Mouse (Mus musculus): ENCODE data around the gene Nhej1. TPM values are rescaled to one million over a fixed set of nuclear protein-coding genes. Genes with fewer than 3 reads are reported as not detected.

Nhej1 gene
- polyA plus RNA-seq, 1 experiment from 2014 or later, result 10.2 TPM

- H3K27ac ChIP-seq (ENCODE audit: low read length), result no peak overlapping the region
- ATAC-seq, result peak; percentile 66
- peaks cover 3% of the 10 kb centered on the region; the same call in 1 of the 2 replicates for H3K4me1 ChIP-seq (ENCODE audit: control insufficient read depth, insufficient read depth, low read length)
- WGBS, result 33% methylated on average over 6 of the region's 6 CpGs
- H3K9ac ChIP-seq (ENCODE audit: low read depth, low read length), result no peak overlapping the region
- H3K4me3 ChIP-seq (ENCODE audit: low read length), result no peak overlapping the region
- H3K4me2 ChIP-seq (ENCODE audit: low read depth, low read length), result no peak overlapping the region
- H3K9me3 ChIP-seq (ENCODE audit: control insufficient read depth, low read length), result no peaks in the 10 kb centered on the region
- no peaks in the 10 kb centered on the region for H3K36me3 ChIP-seq (ENCODE audit: control insufficient read depth, insufficient read depth, low read length)
- peaks cover 2% of the 10 kb centered on the region; the same call in 1 of the 2 replicates for H3K27me3 ChIP-seq (replicated peaks; ENCODE audit: control insufficient read depth, insufficient read depth, low read length)
Measured at GRCm38 (mm10) chr1:74926721-74927120, 198.3 kb downstream of the Nhej1 start.

- Histone ChIP-seq H3K27me3 (replicated peaks; ENCODE audit: control insufficient read depth, insufficient read depth, low read length) (no peaks in the 10 kb centered on the region), H3K4me2 (ENCODE audit: low read depth, low read length) (no peak overlapping the region), H3K4me1 (ENCODE audit: control insufficient read depth, insufficient read depth, low read length) (peaks cover 3% of the 10 kb centered on the region; the same call in 1 of the 2 replicates), H3K4me3 (ENCODE audit: low read length) (no peak overlapping the region), H3K36me3 (ENCODE audit: control insufficient read depth, insufficient read depth, low read length) (no peaks in the 10 kb centered on the region), H3K27ac (ENCODE audit: low read length) (no peak overlapping the region), H3K9me3 (ENCODE audit: control insufficient read depth, low read length) (no peaks in the 10 kb centered on the region), H3K9ac (ENCODE audit: low read depth, low read length) (no peak overlapping the region)
- 64% methylated on average over 4 of the region's 4 CpGs for WGBS
- ATAC-seq, result no peak
Measured at GRCm38 (mm10) chr1:74924464-74924863, 200.5 kb downstream of the Nhej1 start.

Other genes starting within 250 kb of the Nhej1 start
- 0.95 and 1.5 TPM in 2 replicates for gene Fev, start 239.8 kb downstream of the Nhej1 start, polyA plus RNA-seq (2015; fragmentation: Nextera tagmentation; extraction: Ambion mirVana)
- gene Cryba2, start 232.1 kb downstream of the Nhej1 start, polyA plus RNA-seq (2015; fragmentation: Nextera tagmentation; extraction: Ambion mirVana), result 1.5 and 2.4 TPM in 2 replicates
- gene Cfap65, start 189.6 kb downstream of the Nhej1 start, polyA plus RNA-seq (2015; fragmentation: Nextera tagmentation; extraction: Ambion mirVana), result 0.07 and 0.16 TPM in 2 replicates
- 25.3 and 27.9 TPM in 2 replicates for gene Ihh, start 173.5 kb downstream of the Nhej1 start, polyA plus RNA-seq (2015; fragmentation: Nextera tagmentation; extraction: Ambion mirVana)
- 1.2 and 1.5 TPM in 2 replicates for gene Slc23a3, start 8.7 kb upstream of the Nhej1 start, polyA plus RNA-seq (2015; fragmentation: Nextera tagmentation; extraction: Ambion mirVana)
- gene Cnppd1, start 17.5 kb upstream of the Nhej1 start, polyA plus RNA-seq (2015; fragmentation: Nextera tagmentation; extraction: Ambion mirVana), result 49.1 and 52.5 TPM in 2 replicates
- 44.7 and 50.8 TPM in 2 replicates for gene Retreg2, start 17.6 kb upstream of the Nhej1 start, polyA plus RNA-seq (2015; fragmentation: Nextera tagmentation; extraction: Ambion mirVana)
- gene Zfand2b, start 43.4 kb upstream of the Nhej1 start, polyA plus RNA-seq (2015; fragmentation: Nextera tagmentation; extraction: Ambion mirVana), result 53.2 and 54.6 TPM in 2 replicates
- 21.5 and 27.8 TPM in 2 replicates for gene Abcb6, start 55.2 kb upstream of the Nhej1 start, polyA plus RNA-seq (2015; fragmentation: Nextera tagmentation; extraction: Ambion mirVana)
- gene Ankzf1, start 67.0 kb upstream of the Nhej1 start, polyA plus RNA-seq (2015; fragmentation: Nextera tagmentation; extraction: Ambion mirVana), result 25.4 and 26.5 TPM in 2 replicates
- gene Atg9a, start 67.0 kb upstream of the Nhej1 start, polyA plus RNA-seq (2015; fragmentation: Nextera tagmentation; extraction: Ambion mirVana), result 28.3 and 31.7 TPM in 2 replicates
- gene Glb1l, start 85.6 kb upstream of the Nhej1 start, polyA plus RNA-seq (2015; fragmentation: Nextera tagmentation; extraction: Ambion mirVana), result 9.2 and 10.1 TPM in 2 replicates
- gene Stk16, start 85.6 kb upstream of the Nhej1 start, polyA plus RNA-seq (2015; fragmentation: Nextera tagmentation; extraction: Ambion mirVana), result 108 and 120 TPM in 2 replicates
- gene Tuba4a, start 94.7 kb upstream of the Nhej1 start, polyA plus RNA-seq (2015; fragmentation: Nextera tagmentation; extraction: Ambion mirVana), result 137 and 151 TPM in 2 replicates
- gene A630095N17Rik, start 106.9 kb upstream of the Nhej1 start, polyA plus RNA-seq (2015; fragmentation: Nextera tagmentation; extraction: Ambion mirVana), result not detected in 2 replicates
- 20.9 and 24.3 TPM in 2 replicates for gene Dnajb2, start 111.2 kb upstream of the Nhej1 start, polyA plus RNA-seq (2015; fragmentation: Nextera tagmentation; extraction: Ambion mirVana)
- gene Ptprn, start 139.3 kb upstream of the Nhej1 start, polyA plus RNA-seq (2015; fragmentation: Nextera tagmentation; extraction: Ambion mirVana), result 2.9 and 3.0 TPM in 2 replicates
- gene Resp18, start 153.2 kb upstream of the Nhej1 start, polyA plus RNA-seq (2015; fragmentation: Nextera tagmentation; extraction: Ambion mirVana), result 9.2 and 9.9 TPM in 2 replicates
- gene Dnpep, start 192.8 kb upstream of the Nhej1 start, polyA plus RNA-seq (2015; fragmentation: Nextera tagmentation; extraction: Ambion mirVana), result 159 and 160 TPM in 2 replicates
- 149 and 159 TPM in 2 replicates for gene Des, start 235.1 kb upstream of the Nhej1 start, polyA plus RNA-seq (2015; fragmentation: Nextera tagmentation; extraction: Ambion mirVana)